In the genomic region with DNA sequence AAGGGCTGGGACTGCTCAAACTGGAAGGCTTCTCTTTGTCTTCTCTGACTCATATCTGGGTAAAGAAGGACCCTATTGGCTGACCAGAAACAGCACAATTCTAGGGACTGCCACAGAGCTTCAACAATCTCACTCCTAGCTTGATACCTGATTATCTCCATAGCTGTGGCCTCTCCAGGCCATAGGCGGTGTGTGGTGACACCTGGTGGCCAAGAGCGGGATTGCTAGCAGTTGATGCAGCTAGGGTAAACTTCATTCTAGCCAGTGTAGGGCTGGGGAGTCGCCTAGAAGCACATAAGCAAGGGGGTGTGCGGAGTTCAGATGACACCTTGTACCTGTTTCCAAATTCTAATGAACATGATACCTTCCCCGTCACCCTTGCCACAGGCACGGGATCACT, we compare ENCODE assay signal across 8 mouse cellular contexts.
A peak's percentile ranks its signal among the peaks of the same experiment; 100 is the strongest.
DNase-seq lines count a peak whose midpoint lies in the region; ATAC-seq lines count a peak whose summit lies in the region.

No protein-coding gene starts in this region.

- no peak; the same call in 1 of the 2 replicates for ATAC-seq in heart, embryonic 12.5 days (ENCODE audit: insufficient number of reproducible peaks, low FRiP score)
- peak; percentile 66 for ATAC-seq in granulocyte monocyte progenitor cell, adult 5-6 weeks (replicated peaks; ENCODE audit: poor library complexity, severe bottlenecking)
- ATAC-seq in monocyte, adult 5-6 weeks (replicated peaks; ENCODE audit: insufficient number of reproducible peaks, low FRiP score, low TSS enrichment, poor library complexity, severe bottlenecking): peak; percentile 68

- H3K9me3 ChIP-seq in heart, embryonic 12.5 days (replicated peaks): no peaks in the 10 kb centered on the region

- no peak overlapping the region for H3K4me3 ChIP-seq in heart, embryonic 12.5 days

- peak; percentile 96 for DNase-seq in heart, adult 11 months
- DNase-seq in embryo, embryonic 10 days (ENCODE audit: low spot score): peak; percentile 93
- peak; percentile 86 for DNase-seq in kidney, adult 9 months
- DNase-seq in liver: peak; percentile 84
- DNase-seq in spleen, postnatal 10 days (ENCODE audit: low spot score in 2 of 2): peak; percentile 84 to 91

- H3K4me1 ChIP-seq in heart, embryonic 12.5 days (replicated peaks): peaks cover 13% of the 10 kb centered on the region

- no peak overlapping the region for H3K9ac ChIP-seq in heart, embryonic 12.5 days

- no peaks in the 10 kb centered on the region for H3K36me3 ChIP-seq in heart, embryonic 12.5 days

- H3K27me3 ChIP-seq in heart, embryonic 12.5 days (replicated peaks): peaks cover 77% of the 10 kb centered on the region

- H3K27ac ChIP-seq in heart, embryonic 12.5 days (ENCODE audit: poor library complexity, severe bottlenecking): no peak overlapping the region

- 4% methylated on average over 6 of the region's 6 CpGs for WGBS in heart, embryonic 12.5 days

- H3K4me2 ChIP-seq in heart, embryonic 12.5 days: no peak overlapping the region
